Mouse (Mus musculus): ENCODE measurements around the gene Myo1c.
"Not testable (repeated sequence)": the region's sequence is repeated elsewhere in the genome, so short reads cannot be mapped to it uniquely, and the experiment has no call there.

The Myo1c gene

DNA sequence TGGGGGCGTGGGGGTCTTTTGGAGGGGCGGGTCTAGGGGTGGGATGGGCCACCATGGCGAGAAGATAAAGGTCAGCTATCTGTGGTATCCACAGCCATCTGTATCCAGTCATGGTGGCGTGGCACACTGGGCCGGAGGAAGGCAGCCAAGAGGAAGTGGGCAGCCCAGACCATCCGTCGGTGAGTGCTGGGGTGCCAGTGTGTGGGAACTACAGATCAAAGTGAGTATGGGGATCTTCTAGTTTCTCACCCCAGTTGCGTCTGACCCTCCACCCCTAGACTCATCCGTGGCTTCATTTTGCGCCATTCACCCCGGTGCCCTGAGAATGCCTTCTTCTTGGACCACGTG, 19.5 kb downstream of the Myo1c start:
- DNase-seq: no peak

DNA sequence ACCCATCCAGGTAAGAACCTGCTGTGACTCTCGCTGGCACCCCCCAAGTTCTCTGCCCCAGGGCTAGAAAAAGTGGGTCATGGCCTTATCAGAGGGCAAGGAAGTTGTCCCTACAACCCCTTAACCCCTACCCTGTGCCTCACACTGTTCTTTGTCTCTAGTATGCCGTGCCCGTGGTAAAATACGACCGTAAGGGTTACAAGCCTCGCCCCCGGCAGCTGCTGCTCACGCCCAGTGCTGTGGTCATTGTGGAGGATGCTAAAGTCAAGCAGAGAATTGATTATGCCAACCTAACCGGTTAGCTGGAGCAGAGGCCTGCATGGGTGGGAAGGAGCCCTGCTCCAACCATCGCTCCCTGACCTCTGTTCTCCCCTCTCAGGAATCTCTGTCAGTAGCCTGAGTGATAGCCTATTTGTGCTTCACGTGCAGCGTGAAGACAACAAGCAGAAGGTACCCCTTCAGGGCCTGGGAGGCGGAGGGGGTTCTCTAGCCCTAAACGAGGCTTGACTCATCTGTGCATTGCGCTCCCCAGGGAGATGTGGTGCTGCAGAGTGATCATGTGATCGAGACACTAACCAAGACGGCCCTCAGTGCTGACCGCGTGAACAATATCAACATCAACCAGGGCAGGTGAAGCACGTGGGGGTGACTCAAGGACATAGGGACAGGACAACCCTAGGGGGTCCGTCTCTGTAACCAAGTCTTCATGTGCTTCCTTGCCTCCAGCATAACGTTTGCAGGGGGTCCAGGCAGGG, 21.3 kb downstream of the Myo1c start:
- no peak for DNase-seq

DNA sequence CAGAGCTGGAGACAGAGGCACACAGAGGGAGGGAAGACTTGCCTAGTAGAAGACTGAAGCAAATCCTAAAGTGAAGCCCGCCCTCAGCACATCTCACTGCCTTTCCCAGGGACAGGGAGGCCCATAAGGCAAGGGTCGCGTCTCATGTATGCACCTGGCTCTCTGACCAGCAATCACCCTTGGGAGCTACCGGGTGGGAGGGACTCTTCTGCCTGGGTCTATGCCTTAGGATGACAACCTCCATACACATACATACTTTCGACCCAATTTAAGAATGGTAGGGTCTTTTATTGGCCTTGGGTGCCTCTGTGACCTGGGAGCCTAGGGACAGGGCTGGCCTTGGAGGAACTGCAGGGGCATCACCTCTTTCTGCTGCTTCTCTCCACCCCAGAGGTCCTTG, 23.1 kb downstream of the Myo1c start:
- no peak for DNase-seq

DNA sequence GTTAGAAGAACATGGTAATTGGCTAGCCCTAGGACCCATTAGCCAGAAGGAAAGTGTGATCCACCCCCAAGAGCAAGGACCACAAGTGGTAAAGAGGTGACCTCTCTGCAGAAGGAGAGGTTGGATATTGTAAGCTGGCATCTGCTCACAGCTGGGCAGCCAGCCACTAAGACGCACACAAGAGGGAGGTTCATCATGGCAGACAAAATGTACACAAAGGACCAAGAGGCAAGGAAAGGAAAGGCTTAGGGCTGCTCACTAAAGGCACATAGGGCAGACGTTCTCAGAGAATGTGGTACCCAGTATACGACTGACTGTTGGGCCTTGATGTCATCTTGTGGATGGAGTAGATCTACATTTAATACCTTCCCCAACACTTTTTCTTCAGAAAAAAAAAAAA, 24.6 kb downstream of the Myo1c start:
- no peak for DNase-seq

DNA sequence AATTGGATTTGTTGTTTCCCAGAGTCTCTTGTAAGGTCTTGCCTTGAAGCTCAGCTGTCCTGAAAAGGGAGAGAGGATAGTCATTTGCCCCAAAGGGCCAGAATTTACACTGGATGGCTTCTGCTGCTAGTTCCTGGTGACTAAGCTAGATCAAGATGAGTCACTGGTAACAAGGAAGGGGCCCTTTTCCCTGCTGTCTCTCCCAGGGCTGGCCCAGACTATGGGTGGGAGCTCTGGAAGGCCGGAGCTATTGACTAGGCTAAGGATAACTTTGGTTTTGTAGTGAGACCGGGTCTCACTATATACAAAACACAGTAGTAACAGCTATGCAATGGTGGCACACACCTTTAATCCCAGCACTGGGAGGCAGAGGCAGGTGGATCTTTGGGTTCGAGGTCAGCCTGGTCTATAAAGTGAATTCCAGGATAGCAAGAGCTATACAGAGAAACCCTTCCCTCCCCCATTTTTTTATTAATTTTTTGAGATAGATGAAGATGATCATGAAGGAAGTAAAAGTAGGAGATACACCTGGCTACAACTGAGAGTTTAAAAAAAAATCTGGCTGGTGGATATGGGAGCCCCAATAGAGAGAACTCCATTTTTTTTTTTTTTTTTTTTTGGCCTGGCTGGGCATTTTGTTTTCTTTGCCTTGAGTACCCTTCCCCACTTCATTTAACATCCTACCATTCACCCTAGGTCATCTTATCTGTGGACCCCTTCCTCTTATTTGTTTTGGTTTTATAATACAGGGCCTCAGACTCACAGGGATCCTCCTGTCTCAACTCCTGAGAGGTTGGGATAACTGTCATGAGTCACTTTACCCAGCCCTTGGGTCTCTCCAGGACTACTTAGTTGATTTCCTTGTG, 27.8 kb downstream of the Myo1c start:
- no peak for DNase-seq

DNA sequence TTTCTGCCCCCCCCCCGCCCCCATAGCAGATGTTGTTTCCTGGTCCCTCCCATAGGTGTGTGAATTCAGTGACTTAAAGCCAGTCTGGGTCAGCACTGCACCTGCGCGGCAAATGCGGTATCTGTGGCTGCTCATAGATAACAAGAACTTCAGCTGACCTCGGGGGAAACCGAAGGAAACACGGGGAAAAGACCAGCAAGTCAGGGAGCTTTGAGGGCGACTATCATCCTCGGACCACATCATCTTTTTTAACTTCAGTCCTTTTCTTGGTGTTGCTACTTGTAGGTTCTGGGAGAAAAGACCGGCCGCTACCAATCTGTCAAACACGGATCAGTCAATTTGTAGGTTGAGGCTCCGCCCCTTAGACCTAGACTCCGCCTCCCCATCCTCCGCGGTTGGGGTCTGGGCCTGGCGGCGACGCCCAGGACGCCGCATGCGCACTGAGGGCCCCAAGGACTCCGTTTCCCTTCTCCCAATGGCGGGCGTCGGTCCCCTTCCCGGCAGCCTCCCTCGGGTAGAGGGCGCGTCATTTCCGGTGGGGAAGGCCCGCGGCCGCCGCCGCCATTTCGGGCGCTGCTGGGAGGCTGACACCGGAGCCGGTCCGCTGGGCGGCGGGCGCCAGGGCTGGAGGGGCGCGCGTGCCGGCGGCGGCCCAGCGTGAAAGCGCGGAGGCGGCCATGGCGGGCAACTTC, 28.6 kb downstream of the Myo1c start, which contains the start of gene Crk:
Gene Crk, plus strand, starts transcription at position 513 of the 692 bp plus-strand sequence.
- peak; percentile 98 to 99 for DNase-seq

DNA sequence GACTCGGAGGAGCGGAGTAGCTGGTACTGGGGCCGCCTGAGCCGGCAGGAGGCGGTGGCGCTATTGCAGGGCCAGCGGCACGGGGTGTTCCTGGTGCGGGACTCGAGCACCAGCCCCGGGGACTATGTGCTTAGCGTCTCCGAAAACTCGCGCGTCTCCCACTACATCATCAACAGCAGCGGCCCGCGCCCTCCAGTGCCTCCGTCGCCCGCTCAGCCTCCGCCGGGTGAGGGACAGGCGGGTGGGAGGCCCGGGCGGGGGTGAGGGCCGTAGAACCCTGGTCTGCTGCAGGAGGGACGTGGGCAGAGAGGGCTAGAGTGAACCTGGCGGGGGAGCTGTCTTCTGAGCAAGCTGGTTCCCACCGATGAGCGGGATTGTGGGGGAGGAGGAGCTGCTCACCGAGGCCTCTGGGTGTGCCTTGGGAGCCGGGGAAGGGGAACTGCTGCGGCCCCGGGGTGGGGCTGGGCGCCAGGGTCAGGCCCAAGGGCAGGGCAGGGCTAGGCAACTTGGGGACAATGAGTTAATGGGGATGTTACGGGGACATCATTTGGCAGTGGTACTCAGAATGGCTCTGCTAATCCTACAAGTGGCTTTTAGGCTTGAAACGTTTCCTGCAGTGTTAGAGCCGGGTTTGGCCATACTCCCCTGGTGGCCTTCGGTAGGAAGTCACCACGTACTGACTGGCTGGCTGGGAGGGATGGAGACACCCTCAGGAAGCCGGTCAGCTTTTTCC, 29.3 kb downstream of the Myo1c start:
- peak; percentile 62 to 63 for DNase-seq

DNA sequence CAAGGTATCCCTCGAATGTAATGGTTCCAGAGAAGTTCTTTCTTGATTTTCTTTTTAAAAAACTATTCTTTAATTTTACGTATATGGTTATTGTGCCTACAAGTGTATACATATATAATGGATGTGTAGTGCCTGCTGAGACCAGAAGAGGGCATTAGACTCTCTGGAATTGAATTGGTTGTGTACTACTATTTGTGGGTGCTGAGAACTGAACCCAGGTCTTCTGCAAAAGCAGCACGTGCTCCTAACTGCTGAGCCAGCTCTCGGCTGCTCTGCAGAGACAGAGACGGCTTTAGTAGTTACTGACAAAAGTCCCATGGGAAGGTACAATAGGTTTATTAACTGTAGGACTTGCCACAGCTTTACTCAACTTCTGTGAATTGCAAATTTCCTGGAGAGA, 34.2 kb downstream of the Myo1c start:
- DNase-seq: no peak

DNA sequence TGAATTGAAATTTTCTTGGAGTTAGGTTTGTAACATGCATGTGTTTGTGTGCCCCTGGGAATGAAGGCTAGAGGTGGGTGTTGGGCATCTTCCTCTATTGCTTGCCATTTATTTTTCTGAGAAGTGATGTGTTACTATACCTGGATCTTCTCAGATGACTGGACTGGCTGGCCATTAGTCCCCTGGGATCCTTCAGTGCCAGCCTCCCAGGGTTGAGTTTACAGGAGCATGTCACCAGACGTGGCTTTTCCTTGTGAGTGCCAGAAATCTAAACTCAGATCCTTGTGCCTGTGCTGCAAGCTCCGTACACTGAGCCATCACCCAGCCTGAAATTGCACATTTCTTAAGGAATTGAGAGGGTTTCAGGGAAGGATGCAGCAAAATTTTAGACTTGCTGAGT, 34.7 kb downstream of the Myo1c start:
- no peak for DNase-seq

DNA sequence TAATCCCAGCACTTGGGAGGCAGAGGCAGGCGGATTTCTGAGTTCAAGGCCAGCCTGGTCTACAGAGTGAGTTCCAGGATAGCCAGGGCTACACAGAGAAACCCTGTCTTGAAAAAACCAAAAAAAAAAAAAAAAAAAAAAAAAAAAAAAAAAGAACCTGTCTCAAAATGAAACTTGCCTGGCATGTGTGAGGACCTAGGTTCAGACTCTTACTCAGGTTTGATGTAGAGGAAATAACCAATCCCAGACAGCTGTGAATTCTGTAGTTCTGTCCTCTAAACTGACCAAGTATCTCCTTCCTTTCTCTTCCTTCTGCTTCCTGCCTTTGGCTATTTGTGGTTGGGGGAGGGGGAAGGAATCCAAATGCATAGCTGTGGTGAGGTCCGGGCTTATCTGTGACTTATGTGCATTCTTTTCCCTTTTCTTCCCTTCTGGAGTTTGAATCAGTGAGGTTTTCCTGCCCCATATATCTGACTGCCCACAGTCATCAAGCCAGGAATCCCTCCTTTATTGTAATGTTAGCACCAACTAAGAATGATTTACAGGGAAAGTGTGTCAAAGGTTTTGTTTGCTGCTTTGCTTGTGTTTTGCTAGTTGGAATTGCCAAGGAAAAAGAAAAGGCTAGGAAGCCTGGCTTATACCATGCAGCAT, 37.2 kb downstream of the Myo1c start:
- DNase-seq: peak in 1 of 2 experiments; percentile 37

DNA sequence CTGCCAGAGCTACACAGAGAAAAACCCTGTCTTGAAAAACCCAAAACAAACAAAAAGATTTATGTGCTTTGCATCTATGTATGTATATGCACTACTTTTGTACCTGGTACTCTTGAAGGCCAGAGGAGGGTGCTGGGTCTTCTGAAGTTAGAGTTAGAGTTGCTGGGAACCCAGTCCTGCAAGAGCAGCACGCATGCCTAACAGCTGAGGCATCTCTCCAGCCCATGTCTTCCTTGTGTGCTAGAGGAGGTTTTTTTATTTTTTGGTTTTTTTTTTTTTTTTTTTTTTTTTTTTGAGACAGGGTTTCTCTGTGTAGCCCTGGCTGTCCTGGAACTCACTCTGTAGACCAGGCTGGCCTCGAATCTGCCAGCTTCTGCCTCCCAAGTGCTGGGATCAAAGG, 37.8 kb downstream of the Myo1c start:
- no peak for DNase-seq

DNA sequence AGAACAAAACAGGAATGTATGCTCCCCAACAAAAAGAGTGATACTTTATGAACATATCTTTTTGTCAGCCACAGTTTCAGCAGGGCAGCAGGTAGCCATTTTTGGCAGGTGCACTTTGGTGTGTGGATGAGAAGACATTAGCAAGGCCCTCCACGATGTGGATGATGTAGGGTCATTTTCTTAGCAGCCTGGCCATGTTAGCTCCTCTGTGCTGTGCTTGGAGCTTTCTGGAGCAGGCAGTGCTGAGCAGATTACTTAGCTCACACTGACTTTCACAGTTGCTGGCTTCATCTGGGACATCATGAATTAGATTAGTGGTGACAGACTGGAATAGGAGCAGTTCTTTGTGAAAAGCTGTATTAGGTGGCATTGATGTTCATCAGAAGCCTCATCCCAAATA, 39.7 kb downstream of the Myo1c start:
- no peak for DNase-seq

DNA sequence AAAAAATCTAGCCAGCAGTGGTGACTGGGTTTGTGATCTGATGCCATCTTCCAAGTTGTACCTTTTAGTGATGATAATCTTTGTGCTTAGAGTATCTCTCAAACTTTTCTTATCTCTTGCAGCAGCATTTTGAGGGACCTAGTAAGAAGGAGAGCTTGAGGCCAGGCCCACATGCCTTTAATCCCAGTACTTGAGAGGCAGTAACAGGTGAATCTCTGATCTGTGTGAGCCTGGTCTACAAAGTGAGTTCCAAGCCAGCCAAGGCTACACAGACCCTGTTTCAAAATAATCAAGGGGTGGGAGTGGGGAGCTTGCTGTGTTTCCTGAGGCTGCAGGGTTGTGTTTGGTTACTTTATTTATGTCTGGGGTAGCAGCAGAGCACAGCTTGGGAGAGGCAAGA, 40.7 kb downstream of the Myo1c start:
- DNase-seq: no peak

DNA sequence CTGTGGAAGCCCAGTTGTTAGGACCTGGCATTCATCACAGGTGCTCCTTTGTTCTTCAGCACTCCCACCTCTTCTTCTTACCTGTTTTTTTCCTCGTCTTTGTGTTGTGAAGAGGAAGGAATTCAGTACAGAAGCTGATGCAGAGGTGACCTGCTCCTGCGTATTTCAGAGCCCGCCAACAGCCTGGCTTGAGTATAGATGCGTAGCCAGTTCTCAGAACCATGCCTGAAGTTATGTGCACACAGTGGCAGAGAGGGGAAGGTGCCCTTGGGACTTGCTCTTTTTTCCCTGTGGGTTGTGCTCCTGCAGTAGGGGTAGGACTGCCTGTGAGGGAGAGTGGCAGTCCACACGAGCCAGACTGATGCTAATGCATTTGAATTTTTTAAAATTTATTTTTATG, 43.3 kb downstream of the Myo1c start:
- no peak for DNase-seq

DNA sequence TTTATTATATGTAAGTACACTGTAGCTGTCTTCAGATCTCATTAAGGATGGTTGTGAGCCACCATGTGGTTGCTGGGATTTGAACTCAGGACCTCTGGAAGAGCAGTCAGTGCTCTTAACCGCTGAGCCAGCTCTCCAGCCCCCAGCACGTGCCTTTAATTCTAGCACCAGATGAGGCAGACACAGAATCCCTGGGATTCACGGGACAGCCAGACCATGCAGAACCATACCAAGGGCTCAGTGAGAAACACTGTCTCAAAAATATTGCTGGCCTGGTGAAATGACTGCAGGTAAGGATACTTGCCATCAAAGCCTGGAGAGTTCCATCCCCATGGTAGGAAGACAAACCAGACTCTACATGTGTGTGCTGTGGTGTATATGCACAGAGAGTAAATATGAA, 47.2 kb downstream of the Myo1c start:
- DNase-seq: not testable (repeated sequence)

DNA sequence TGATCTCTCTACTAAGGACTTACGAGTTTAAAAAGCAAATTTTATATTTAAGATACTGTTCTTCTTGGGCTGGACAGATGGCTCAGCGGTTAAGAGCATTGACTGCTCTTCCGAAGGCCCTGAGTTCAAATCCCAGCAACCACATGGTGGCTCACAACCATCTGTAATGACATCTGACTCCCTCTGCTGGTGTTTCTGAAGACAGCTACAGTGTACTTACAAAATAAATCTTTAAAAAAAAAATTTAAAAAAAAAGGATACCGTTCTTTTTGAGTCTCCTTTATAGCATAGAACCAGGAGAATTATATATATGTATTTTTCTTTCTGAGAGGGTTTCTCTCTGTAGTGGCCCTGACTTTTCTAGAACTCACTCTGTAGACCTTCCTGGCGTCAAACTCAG, 50.3 kb downstream of the Myo1c start:
- no peak for DNase-seq

DNA sequence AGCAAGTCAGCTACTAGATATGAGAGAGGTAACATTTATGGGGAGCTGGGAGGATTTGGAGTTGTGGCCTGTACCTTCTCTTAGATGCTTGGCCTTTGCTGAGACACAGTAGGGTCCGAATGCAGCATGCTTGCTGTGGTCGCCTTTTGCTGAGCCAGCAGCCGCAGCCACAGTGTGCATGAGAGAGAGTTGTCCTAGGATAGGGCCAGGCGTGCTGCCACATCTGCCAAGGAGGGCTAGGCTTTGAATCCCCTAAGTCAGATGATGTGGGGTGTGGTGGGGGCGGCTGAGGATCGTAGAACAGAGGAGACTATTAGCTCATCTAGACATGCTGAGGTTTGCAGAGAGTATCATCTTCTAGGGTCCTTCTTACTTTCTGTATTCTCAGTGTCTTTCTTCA, 52.5 kb downstream of the Myo1c start:
- DNase-seq: no peak

DNA sequence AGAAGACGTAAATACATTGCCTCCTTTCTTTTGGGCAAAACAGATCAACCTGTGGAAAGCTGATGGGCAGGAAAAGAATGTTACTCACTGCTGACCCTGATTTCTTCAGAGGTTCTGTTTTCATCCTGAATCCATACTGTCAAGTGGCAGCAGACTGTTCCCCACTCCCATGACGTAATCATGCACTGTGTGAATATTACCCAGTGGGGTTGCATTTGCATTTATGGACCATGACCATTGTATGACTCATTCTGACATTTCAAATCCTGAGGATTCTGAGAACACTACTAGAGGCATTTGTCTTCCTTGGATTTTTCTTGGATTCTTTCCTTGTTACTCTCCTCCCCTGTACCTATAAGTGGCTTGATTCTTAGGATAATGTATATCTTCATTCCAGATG, 53.4 kb downstream of the Myo1c start:
- no peak for DNase-seq

DNA sequence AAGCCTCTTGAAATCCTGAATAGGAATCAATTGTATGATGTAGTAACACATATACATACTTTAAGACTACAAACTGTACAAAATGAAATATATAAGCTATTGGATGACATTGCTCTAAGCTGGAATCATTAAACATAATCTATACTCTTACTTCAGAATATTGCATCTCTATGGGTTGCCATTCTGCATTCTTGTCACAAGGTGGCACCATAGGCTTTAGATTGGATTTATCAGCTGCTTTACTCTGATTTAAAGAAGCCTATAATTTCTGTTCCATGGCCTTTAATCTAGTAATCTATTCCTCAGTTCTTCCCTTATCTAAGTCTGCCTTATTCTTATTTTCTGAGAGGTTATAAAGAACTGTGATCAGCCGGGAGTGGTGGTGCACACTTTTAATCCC, 63.6 kb downstream of the Myo1c start:
- peak in 1 of 2 experiments; percentile 40 for DNase-seq

DNA sequence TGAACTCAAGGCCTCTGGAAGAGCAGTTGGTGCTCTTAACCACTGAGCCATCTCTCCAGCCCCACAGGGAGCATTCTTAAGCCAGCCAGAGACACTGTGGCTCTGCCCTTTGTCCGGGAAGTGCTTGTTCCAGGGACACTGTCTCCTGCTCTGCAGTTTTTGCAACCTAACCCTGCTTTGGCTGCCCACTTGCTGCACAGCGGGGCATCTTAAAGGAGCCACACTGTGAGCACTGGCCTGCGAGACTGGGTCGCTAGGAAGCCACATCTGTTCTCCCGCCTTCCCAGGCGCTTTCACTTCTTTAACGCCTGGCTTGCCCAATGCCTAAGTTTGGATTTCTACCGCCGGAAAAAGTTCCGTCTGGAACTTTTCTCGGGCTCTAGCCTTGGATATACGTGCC, 65.3 kb downstream of the Myo1c start:
- DNase-seq: no peak

DNA sequence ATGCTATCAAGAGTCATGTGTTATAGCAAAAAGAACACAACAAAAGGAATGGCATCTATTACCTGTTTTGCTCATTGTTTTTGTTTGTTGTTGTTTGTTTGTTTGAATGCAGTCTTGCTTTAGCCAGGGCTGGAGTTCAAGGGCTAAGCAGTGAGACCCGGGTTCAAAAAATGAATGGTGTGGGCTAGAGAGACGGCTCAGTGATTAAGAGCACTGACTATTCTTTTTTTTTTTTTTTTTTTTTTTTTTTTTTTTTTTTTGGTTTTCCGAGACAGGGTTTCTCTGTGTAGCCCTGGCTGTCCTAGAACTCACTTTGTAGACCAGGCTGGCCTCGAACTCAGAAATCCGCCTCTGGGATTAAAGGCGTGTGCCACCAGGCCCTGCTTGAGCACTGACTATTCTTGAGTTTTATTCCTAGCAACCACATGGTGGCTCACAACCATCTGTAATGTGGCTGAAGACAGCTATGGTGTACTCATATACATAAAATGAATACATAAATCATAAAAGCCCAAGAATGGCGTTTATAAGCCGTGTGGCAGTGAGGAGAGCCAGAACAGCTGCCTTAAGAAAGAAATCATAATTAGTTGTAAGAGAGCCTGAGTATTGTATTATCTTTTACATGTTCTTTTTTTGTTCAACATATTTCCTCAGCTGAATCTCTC, 66.5 kb downstream of the Myo1c start:
- no peak for DNase-seq

DNA sequence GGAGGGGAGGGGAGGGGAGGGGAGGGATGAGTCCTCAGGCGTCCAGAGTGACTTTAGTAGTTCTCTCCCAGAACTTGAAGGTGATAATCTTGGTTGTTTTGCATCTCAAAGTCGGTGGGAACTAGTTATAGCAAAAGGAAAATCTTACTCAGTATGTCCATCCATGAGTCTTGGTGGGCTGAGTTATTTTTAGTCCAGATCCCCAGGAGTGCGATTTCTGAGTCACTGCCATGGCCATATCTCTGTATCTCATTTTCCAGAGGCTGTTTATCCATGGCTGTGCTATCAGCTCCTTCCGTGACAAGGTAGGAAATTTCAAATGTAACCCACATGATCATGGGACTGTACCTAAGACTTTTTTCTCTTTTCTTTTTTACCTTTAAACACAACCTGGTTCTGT, 72.0 kb downstream of the Myo1c start:
- DNase-seq: no peak
